26 mouse cellular contexts compared by ENCODE assay signal in the genomic region with DNA sequence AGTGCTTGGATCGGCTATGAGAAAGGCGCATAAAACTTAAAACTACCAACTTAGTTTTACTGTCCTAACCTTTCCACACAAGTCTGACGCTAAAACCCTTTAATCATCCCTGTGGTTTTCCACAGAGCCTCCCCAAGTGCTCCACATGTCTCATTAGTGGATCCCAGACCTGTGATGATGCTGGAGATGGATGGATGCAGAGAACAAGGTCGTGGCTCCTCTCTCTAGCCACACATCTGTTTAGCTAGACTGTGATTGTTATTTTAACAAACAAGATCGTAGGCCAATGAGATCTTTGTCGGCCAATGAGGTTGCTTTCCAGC. TPM values are rescaled to one million over a fixed set of nuclear protein-coding genes. Genes with fewer than 3 reads are reported as not detected.
DNase-seq lines count a peak whose midpoint lies in the region; ATAC-seq and TF ChIP-seq lines count a peak whose summit lies in the region.
"Had no signal": no experiment of that assay in that cellular context is flagged by ENCODE, and none has a peak within 500 bp of the region (broad histone marks: within the 10 kb centered on the region; RNA-seq: fewer than 3 reads in every experiment).

No protein-coding gene starts in this region.

- H3K9me3 ChIP-seq in forebrain, embryonic 11.5 days (ENCODE audit: control insufficient read depth, low read length): no peaks in the 10 kb centered on the region
- H3K9me3 ChIP-seq in forebrain, embryonic 12.5 days: no peaks in the 10 kb centered on the region
- H3K9me3 ChIP-seq in limb, embryonic 14.5 days (ENCODE audit: control insufficient read depth, low read length): no peaks in the 10 kb centered on the region
- H3K9me3 ChIP-seq in limb, embryonic 10.5 days (replicated peaks): no peaks in the 10 kb centered on the region
- H3K9me3 ChIP-seq in neural tube, embryonic 13.5 days: no peaks in the 10 kb centered on the region
- H3K9me3 ChIP-seq in kidney, embryonic 16.5 days (ENCODE audit: low read length): no peaks in the 10 kb centered on the region
- H3K9me3 ChIP-seq: embryonic facial prominence, embryonic 15.5 days; forebrain, embryonic 15.5 days; limb, embryonic 12.5 days; lung, embryonic 15.5 days; stomach, embryonic 15.5 days had no signal

- H3K9ac ChIP-seq in forebrain, embryonic 11.5 days (ENCODE audit: low read length): no peak overlapping the region
- H3K9ac ChIP-seq in forebrain, embryonic 12.5 days: no peak overlapping the region
- H3K9ac ChIP-seq in limb, embryonic 14.5 days (ENCODE audit: low read depth, low read length, severe bottlenecking): no peak overlapping the region
- H3K9ac ChIP-seq in neural tube, embryonic 13.5 days: no peak overlapping the region
- no peak overlapping the region for H3K9ac ChIP-seq in kidney, embryonic 16.5 days (replicated peaks; ENCODE audit: low read length)
- H3K9ac ChIP-seq: embryonic facial prominence, embryonic 15.5 days; forebrain, embryonic 15.5 days; limb, embryonic 12.5 days; lung, embryonic 15.5 days; stomach, embryonic 15.5 days had no signal

- peaks cover 2% of the 10 kb centered on the region; the same call in 1 of the 2 replicates for H3K4me1 ChIP-seq in forebrain, embryonic 11.5 days (replicated peaks; ENCODE audit: control insufficient read depth, insufficient read depth, low read length)
- peaks cover 12% of the 10 kb centered on the region for H3K4me1 ChIP-seq in forebrain, embryonic 12.5 days
- no peaks in the 10 kb centered on the region for H3K4me1 ChIP-seq in limb, embryonic 14.5 days (ENCODE audit: control insufficient read depth, insufficient read depth, low read length)
- peaks cover 10% of the 10 kb centered on the region for H3K4me1 ChIP-seq in limb, embryonic 10.5 days
- H3K4me1 ChIP-seq in neural tube, embryonic 13.5 days (replicated peaks): peaks cover 16% of the 10 kb centered on the region
- no peaks in the 10 kb centered on the region for H3K4me1 ChIP-seq in kidney, embryonic 16.5 days (ENCODE audit: insufficient read depth, low read length)
- H3K4me1 ChIP-seq: embryonic facial prominence, embryonic 15.5 days; forebrain, embryonic 15.5 days; lung, embryonic 15.5 days; stomach, embryonic 15.5 days had no signal

- H3K27ac ChIP-seq in forebrain, embryonic 11.5 days (ENCODE audit: low read depth, low read length): no peak overlapping the region
- no peak overlapping the region for H3K27ac ChIP-seq in forebrain, embryonic 12.5 days
- no peak overlapping the region for H3K27ac ChIP-seq in limb, embryonic 14.5 days (replicated peaks; ENCODE audit: low read depth, low read length)
- no peak overlapping the region for H3K27ac ChIP-seq in limb, embryonic 10.5 days
- no peak overlapping the region for H3K27ac ChIP-seq in neural tube, embryonic 13.5 days (replicated peaks)
- no peak overlapping the region for H3K27ac ChIP-seq in kidney, embryonic 16.5 days (ENCODE audit: low read length)
- H3K27ac ChIP-seq: embryonic facial prominence, embryonic 15.5 days; forebrain, embryonic 15.5 days; limb, embryonic 12.5 days; lung, embryonic 15.5 days; stomach, embryonic 15.5 days had no signal

- H3K36me3 ChIP-seq in forebrain, embryonic 11.5 days (ENCODE audit: control insufficient read depth, insufficient read depth, low read length): no peaks in the 10 kb centered on the region
- no peaks in the 10 kb centered on the region for H3K36me3 ChIP-seq in forebrain, embryonic 12.5 days (replicated peaks)
- H3K36me3 ChIP-seq in limb, embryonic 14.5 days (ENCODE audit: control insufficient read depth, insufficient read depth, low read length): no peaks in the 10 kb centered on the region
- no peaks in the 10 kb centered on the region for H3K36me3 ChIP-seq in limb, embryonic 10.5 days
- H3K36me3 ChIP-seq in neural tube, embryonic 13.5 days: no peaks in the 10 kb centered on the region
- H3K36me3 ChIP-seq in kidney, embryonic 16.5 days (ENCODE audit: insufficient read depth, low read length): no peaks in the 10 kb centered on the region
- H3K36me3 ChIP-seq: embryonic facial prominence, embryonic 15.5 days; forebrain, embryonic 15.5 days; limb, embryonic 12.5 days; lung, embryonic 15.5 days; stomach, embryonic 15.5 days had no signal

- H3K4me2 ChIP-seq in forebrain, embryonic 11.5 days (ENCODE audit: low read depth, low read length, severe bottlenecking): no peak overlapping the region
- H3K4me2 ChIP-seq in forebrain, embryonic 12.5 days: no peak overlapping the region
- no peak overlapping the region for H3K4me2 ChIP-seq in limb, embryonic 14.5 days (replicated peaks; ENCODE audit: low read depth, low read length, severe bottlenecking)
- H3K4me2 ChIP-seq in neural tube, embryonic 13.5 days: 0 out of 2 replicates have a peak overlapping the region, but pooled peaks have one; percentile 1
- H3K4me2 ChIP-seq in kidney, embryonic 16.5 days (replicated peaks; ENCODE audit: low read depth, low read length): no peak overlapping the region
- H3K4me2 ChIP-seq: embryonic facial prominence, embryonic 15.5 days; forebrain, embryonic 15.5 days; heart, embryonic 11.5 days; limb, embryonic 12.5 days; liver, embryonic 11.5 days; lung, embryonic 15.5 days; stomach, embryonic 15.5 days had no signal

- 26% methylated on average over 6 of the region's 6 CpGs for WGBS in forebrain, embryonic 11.5 days
- 22% methylated on average over 6 of the region's 6 CpGs for WGBS in forebrain, embryonic 12.5 days
- WGBS in limb, embryonic 14.5 days: 25% methylated on average over 6 of the region's 6 CpGs
- WGBS in limb, embryonic 10.5 days: 25% methylated on average over 6 of the region's 6 CpGs
- WGBS in neural tube, embryonic 13.5 days: 8% methylated on average over 6 of the region's 6 CpGs
- WGBS in kidney, embryonic 16.5 days: 11% methylated on average over 6 of the region's 6 CpGs

- H3K4me3 ChIP-seq in forebrain, embryonic 11.5 days (ENCODE audit: low read depth, low read length): no peak overlapping the region
- H3K4me3 ChIP-seq in forebrain, embryonic 12.5 days (replicated peaks): no peak overlapping the region
- no peak overlapping the region for H3K4me3 ChIP-seq in limb, embryonic 14.5 days (replicated peaks; ENCODE audit: low read length)
- H3K4me3 ChIP-seq in limb, embryonic 10.5 days: no peak overlapping the region
- H3K4me3 ChIP-seq in neural tube, embryonic 13.5 days: no peak overlapping the region
- H3K4me3 ChIP-seq in kidney, embryonic 16.5 days (ENCODE audit: low read length): no peak overlapping the region
- H3K4me3 ChIP-seq: embryonic facial prominence, embryonic 15.5 days; forebrain, embryonic 15.5 days; limb, embryonic 12.5 days; lung, embryonic 15.5 days; stomach, embryonic 15.5 days had no signal

- H3K27me3 ChIP-seq in forebrain, embryonic 11.5 days (ENCODE audit: control insufficient read depth, insufficient read depth, low read length): no peaks in the 10 kb centered on the region
- no peaks in the 10 kb centered on the region for H3K27me3 ChIP-seq in forebrain, embryonic 12.5 days
- H3K27me3 ChIP-seq in limb, embryonic 14.5 days (ENCODE audit: control insufficient read depth, insufficient read depth, low read length): no peaks in the 10 kb centered on the region
- no peaks in the 10 kb centered on the region for H3K27me3 ChIP-seq in limb, embryonic 10.5 days (ENCODE audit: low read depth, poor library complexity, severe bottlenecking)
- H3K27me3 ChIP-seq in neural tube, embryonic 13.5 days: peaks cover 26% of the 10 kb centered on the region
- no peaks in the 10 kb centered on the region for H3K27me3 ChIP-seq in kidney, embryonic 16.5 days (ENCODE audit: insufficient read depth, low read length)
- H3K27me3 ChIP-seq: embryonic facial prominence, embryonic 15.5 days; forebrain, embryonic 15.5 days; limb, embryonic 12.5 days; lung, embryonic 15.5 days; stomach, embryonic 15.5 days had no signal

- TF ChIP-seq POLR2A in limb, embryonic 14.5 days (IDR thresholded peaks at IDR 0.05; ENCODE audit: borderline replicate concordance, extremely low read depth, insufficient read depth, insufficient read length): no peak

- DNase-seq in forebrain, embryonic 11.5 days (ENCODE audit: low spot score): no peak
- no peak for DNase-seq in limb, embryonic 14.5 days (ENCODE audit: low spot score)
- no peak for DNase-seq in limb, embryonic 10.5 days (ENCODE audit: low spot score)
- peak; percentile 20 for DNase-seq in retina, embryonic 14.5 days (ENCODE audit: low spot score)
- DNase-seq in retina, postnatal 1 day: no peak
- DNase-seq: cerebellum, adult 11-12 months; cerebellum, adult 9-11 months; gastrocnemius, postnatal 25 days; heart, adult 18-20 months; heart, postnatal 36 days; kidney, adult 9 months; kidney, postnatal 25 days; right cerebral cortex, postnatal 25 days had no signal

- ATAC-seq in forebrain, embryonic 11.5 days (replicated peaks; ENCODE audit: low FRiP score): peak; percentile 51
- no peak for ATAC-seq in forebrain, embryonic 12.5 days (ENCODE audit: low FRiP score)
- ATAC-seq in limb, embryonic 14.5 days (ENCODE audit: low FRiP score, low read depth): 0 out of 2 replicates have a peak, but pooled peaks have one; percentile 19
- ATAC-seq in neural tube, embryonic 13.5 days (ENCODE audit: low read depth): no peak
- no peak for ATAC-seq in kidney, embryonic 16.5 days (ENCODE audit: low FRiP score, low TSS enrichment)
- ATAC-seq: CD4-positive, CD25-positive, alpha-beta regulatory T cell, adult 4 months; forebrain, embryonic 15.5 days; intestine, embryonic 16.5 days had no signal

RNA-seq across cellular contexts. Expression of gene Gprc5d, which starts 5.0 kb away (rescaled TPM):
- polyA plus RNA-seq in forebrain, embryonic 11.5 days (2014; fragmentation: Nextera tagmentation; extraction: Ambion mirVana): not detected in 2 replicates
- not detected in 2 replicates for polyA plus RNA-seq in forebrain, embryonic 12.5 days (2016; fragmentation: Nextera tagmentation; extraction: Ambion mirVana)
- polyA plus RNA-seq in limb, embryonic 14.5 days (2012; rRNA removed): 0.10 and 0.23 TPM in 2 replicates
- 0.19 TPM in 1 of 2 replicates, not detected in the other for polyA plus RNA-seq in limb, embryonic 14.5 days (2014; fragmentation: Nextera tagmentation; extraction: Ambion mirVana)
- polyA plus RNA-seq in limb, embryonic 10.5 days (2016; fragmentation: Nextera tagmentation; extraction: Ambion mirVana): not detected in 2 replicates
- polyA plus RNA-seq in neural tube, embryonic 13.5 days (2015; fragmentation: Nextera tagmentation; extraction: Ambion mirVana): not detected in 2 replicates
- polyA plus RNA-seq in kidney, embryonic 16.5 days (2015; fragmentation: Nextera tagmentation; extraction: Ambion mirVana): not detected in 2 replicates
- polyA plus RNA-seq: CD4-positive, CD25-positive, alpha-beta regulatory T cell, adult 4 months; forebrain, embryonic 15.5 days; heart, embryonic 11.5 days; heart, embryonic 16.5 days; limb, embryonic 12.5 days; lung, embryonic 15.5 days; stomach, embryonic 15.5 days had no signal

RNA-seq across cellular contexts. Expression of gene Gprc5a, which starts 47.6 kb away (rescaled TPM):
- 2.7 and 4.5 TPM in 2 replicates for polyA plus RNA-seq in forebrain, embryonic 11.5 days (2014; fragmentation: Nextera tagmentation; extraction: Ambion mirVana)
- polyA plus RNA-seq in forebrain, embryonic 12.5 days (2016; fragmentation: Nextera tagmentation; extraction: Ambion mirVana): 1.7 and 1.8 TPM in 2 replicates
- polyA plus RNA-seq in limb, embryonic 14.5 days (2012; rRNA removed): 2.7 and 2.8 TPM in 2 replicates
- polyA plus RNA-seq in limb, embryonic 14.5 days (2014; fragmentation: Nextera tagmentation; extraction: Ambion mirVana): 3.8 and 4.7 TPM in 2 replicates
- polyA plus RNA-seq in limb, embryonic 10.5 days (2016; fragmentation: Nextera tagmentation; extraction: Ambion mirVana): 1.4 and 1.9 TPM in 2 replicates
- polyA plus RNA-seq in neural tube, embryonic 13.5 days (2015; fragmentation: Nextera tagmentation; extraction: Ambion mirVana): 1.8 and 2.0 TPM in 2 replicates
- polyA plus RNA-seq in kidney, embryonic 16.5 days (2015; fragmentation: Nextera tagmentation; extraction: Ambion mirVana): 14.3 and 16.7 TPM in 2 replicates

Comparison
In these comparisons a context has a peak if more than half of its experiments do, and no peak if none do; other contexts are left out.
1. ATAC-seq: peak in forebrain, embryonic 11.5 days (single experiment) and limb, embryonic 14.5 days (single experiment); none in forebrain, embryonic 12.5 days (single experiment), neural tube, embryonic 13.5 days (single experiment) and kidney, embryonic 16.5 days (single experiment).